Comparison of ENCODE assay signal across 8 mouse cellular contexts in the genomic region with DNA sequence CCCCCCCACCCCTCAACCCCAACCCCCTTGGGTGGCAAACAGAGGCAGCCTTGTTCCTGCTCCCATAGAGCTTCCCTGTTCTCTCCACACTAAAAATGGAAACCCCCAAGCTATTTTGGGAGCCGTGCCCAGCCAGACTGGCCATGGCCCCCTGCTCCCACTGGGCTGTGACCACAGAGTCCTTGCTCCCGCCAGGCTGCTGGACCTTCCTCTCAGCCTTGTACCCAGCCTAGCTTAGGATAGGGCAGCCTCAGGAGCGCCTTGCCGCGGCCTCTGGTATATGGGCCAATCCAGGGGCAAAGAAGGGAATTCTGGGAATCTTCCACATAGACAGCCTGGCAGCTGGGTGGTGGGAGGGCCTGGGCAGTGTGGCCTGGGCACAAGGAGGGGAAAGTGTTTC. TPM values are rescaled to one million over a fixed set of nuclear protein-coding genes. Genes with fewer than 3 reads are reported as not detected.
DNase-seq lines count a peak whose midpoint lies in the region; ATAC-seq lines count a peak whose summit lies in the region.

No protein-coding gene starts in this region.

- no peaks in the 10 kb centered on the region for H3K9me3 ChIP-seq in kidney, embryonic 14.5 days (ENCODE audit: control insufficient read depth, low read length)
- H3K9me3 ChIP-seq in embryonic facial prominence, embryonic 14.5 days (ENCODE audit: control insufficient read depth, low read length): no peaks in the 10 kb centered on the region

- intact Hi-C loops in heart, postnatal 10 days (cut with DNase I): no loop called here

- H3K27ac ChIP-seq in kidney, embryonic 14.5 days (ENCODE audit: low read depth, low read length): peak overlapping the region; percentile 99; the same call in 1 of the 2 replicates
- peak overlapping the region; percentile 100 for H3K27ac ChIP-seq in embryonic facial prominence, embryonic 14.5 days (replicated peaks; ENCODE audit: low read depth, low read length)

- H3K27me3 ChIP-seq in kidney, embryonic 14.5 days (ENCODE audit: control insufficient read depth, insufficient read depth, low read length): no peaks in the 10 kb centered on the region
- H3K27me3 ChIP-seq in embryonic facial prominence, embryonic 14.5 days (replicated peaks; ENCODE audit: control insufficient read depth, insufficient read depth, low read length): no peaks in the 10 kb centered on the region

- DNase-seq in kidney, adult 18-20 months: no peak
- peak; percentile 72 for DNase-seq in embryonic facial prominence, embryonic 14.5 days (ENCODE audit: low spot score)
- peak; percentile 66 to 75 for DNase-seq in heart, postnatal 10 days
- peak; percentile 76 to 84 for DNase-seq in layer of hippocampus, postnatal 10 days (ENCODE audit: low spot score in 2 of 2)
- DNase-seq in lung, postnatal 10 days: peak; percentile 55
- peak; percentile 27 for DNase-seq in testis, postnatal 14 days (ENCODE audit: low spot score)

- ATAC-seq in kidney, embryonic 14.5 days (ENCODE audit: low FRiP score, low TSS enrichment): no peak
- ATAC-seq in embryonic facial prominence, embryonic 14.5 days (ENCODE audit: low read depth): no peak
- no peak for ATAC-seq in granulocyte monocyte progenitor cell, adult 5-6 weeks (replicated peaks; ENCODE audit: poor library complexity, severe bottlenecking)

- H3K4me1 ChIP-seq in kidney, embryonic 14.5 days (ENCODE audit: control insufficient read depth, insufficient read depth, low read length): peaks cover 62% of the 10 kb centered on the region
- peaks cover 41% of the 10 kb centered on the region for H3K4me1 ChIP-seq in embryonic facial prominence, embryonic 14.5 days (ENCODE audit: control insufficient read depth, insufficient read depth, low read length)

- H3K36me3 ChIP-seq in kidney, embryonic 14.5 days (ENCODE audit: control insufficient read depth, insufficient read depth, low read length): peaks cover 25% of the 10 kb centered on the region
- peaks cover 24% of the 10 kb centered on the region for H3K36me3 ChIP-seq in embryonic facial prominence, embryonic 14.5 days (ENCODE audit: control insufficient read depth, insufficient read depth, low read length)

- peak overlapping the region; percentile 54 for H3K4me2 ChIP-seq in kidney, embryonic 14.5 days (replicated peaks; ENCODE audit: low read depth, low read length)
- H3K4me2 ChIP-seq in embryonic facial prominence, embryonic 14.5 days (ENCODE audit: low read depth, low read length): peak overlapping the region; percentile 85

- WGBS in kidney, embryonic 14.5 days: 62% methylated on average over 5 of the region's 5 CpGs
- 32% methylated on average over 5 of the region's 5 CpGs for WGBS in embryonic facial prominence, embryonic 14.5 days

- H3K4me3 ChIP-seq in kidney, embryonic 14.5 days (ENCODE audit: low read length): peak overlapping the region; percentile 10; the same call in 1 of the 2 replicates
- no peak overlapping the region for H3K4me3 ChIP-seq in embryonic facial prominence, embryonic 14.5 days (ENCODE audit: low read depth, low read length)

- H3K9ac ChIP-seq in kidney, embryonic 14.5 days (ENCODE audit: low read depth, low read length): no peak overlapping the region
- H3K9ac ChIP-seq in embryonic facial prominence, embryonic 14.5 days (ENCODE audit: low read depth, low read length): peak overlapping the region; percentile 97; the same call in 1 of the 2 replicates

RNA-seq across cellular contexts. Expression of a gene that starts 2.6 kb away (rescaled TPM):
- 10.5 and 17.0 TPM in 2 replicates for polyA plus RNA-seq in kidney, embryonic 14.5 days (2014; fragmentation: Nextera tagmentation; extraction: Ambion mirVana)
- polyA plus RNA-seq in embryonic facial prominence, embryonic 14.5 days (2014; fragmentation: Nextera tagmentation; extraction: Ambion mirVana): 9.1 and 9.7 TPM in 2 replicates
- 10 to 100 TPM; 23.8 to 28.3 TPM for total RNA-seq in heart, postnatal 10 days (2021)
- 10 to 100 TPM; 87.8 to 89.8 TPM for total RNA-seq in layer of hippocampus, postnatal 10 days (2021)
- not detected in 2 replicates for total RNA-seq in granulocyte monocyte progenitor cell, adult 5-6 weeks (2014; fragmentation: Nextera tagmentation)
- total RNA-seq in granulocyte monocyte progenitor cell, adult 5-6 weeks (2017): not detected in 2 replicates

RNA-seq across cellular contexts. Expression of a gene that starts 15.4 kb away (rescaled TPM):
- polyA plus RNA-seq in kidney, embryonic 14.5 days (2014; fragmentation: Nextera tagmentation; extraction: Ambion mirVana): 687 and 868 TPM in 2 replicates
- polyA plus RNA-seq in embryonic facial prominence, embryonic 14.5 days (2014; fragmentation: Nextera tagmentation; extraction: Ambion mirVana): 612 and 655 TPM in 2 replicates
- 100 to 1,000 TPM; 272 to 274 TPM for total RNA-seq in heart, postnatal 10 days (2021)
- 100 to 1,000 TPM; 331 to 333 TPM for total RNA-seq in layer of hippocampus, postnatal 10 days (2021)
- 391 and 511 TPM in 2 replicates for total RNA-seq in granulocyte monocyte progenitor cell, adult 5-6 weeks (2014; fragmentation: Nextera tagmentation)
- total RNA-seq in granulocyte monocyte progenitor cell, adult 5-6 weeks (2017): 153 and 178 TPM in 2 replicates

RNA-seq across cellular contexts. Expression of a gene that starts 15.5 kb away (rescaled TPM):
- polyA plus RNA-seq in kidney, embryonic 14.5 days (2014; fragmentation: Nextera tagmentation; extraction: Ambion mirVana): 13.5 and 14.7 TPM in 2 replicates
- polyA plus RNA-seq in embryonic facial prominence, embryonic 14.5 days (2014; fragmentation: Nextera tagmentation; extraction: Ambion mirVana): 11.4 and 11.6 TPM in 2 replicates
- 10 to 100 TPM; 10.3 to 12.4 TPM for total RNA-seq in heart, postnatal 10 days (2021)
- total RNA-seq in layer of hippocampus, postnatal 10 days (2021): 1 to 10 TPM; 6.1 to 7.3 TPM
- 8.3 and 9.6 TPM in 2 replicates for total RNA-seq in granulocyte monocyte progenitor cell, adult 5-6 weeks (2014; fragmentation: Nextera tagmentation)
- total RNA-seq in granulocyte monocyte progenitor cell, adult 5-6 weeks (2017): 11.6 and 18.0 TPM in 2 replicates

RNA-seq across cellular contexts. Expression of a gene that starts 23.9 kb away (rescaled TPM):
- 20.5 and 30.7 TPM in 2 replicates for polyA plus RNA-seq in kidney, embryonic 14.5 days (2014; fragmentation: Nextera tagmentation; extraction: Ambion mirVana)
- polyA plus RNA-seq in embryonic facial prominence, embryonic 14.5 days (2014; fragmentation: Nextera tagmentation; extraction: Ambion mirVana): 19.5 and 25.0 TPM in 2 replicates
- total RNA-seq in heart, postnatal 10 days (2021): 10 to 100 TPM in 1 of 2 experiments, 1 to 10 TPM in 1; 9.2 to 10.4 TPM
- 10 to 100 TPM; 28.5 to 29.9 TPM for total RNA-seq in layer of hippocampus, postnatal 10 days (2021)
- 13.5 and 26.7 TPM in 2 replicates for total RNA-seq in granulocyte monocyte progenitor cell, adult 5-6 weeks (2014; fragmentation: Nextera tagmentation)
- 22.2 and 30.6 TPM in 2 replicates for total RNA-seq in granulocyte monocyte progenitor cell, adult 5-6 weeks (2017)

RNA-seq across cellular contexts. Expression of a gene that starts 38.3 kb away (rescaled TPM):
- 12.6 and 13.3 TPM in 2 replicates for polyA plus RNA-seq in kidney, embryonic 14.5 days (2014; fragmentation: Nextera tagmentation; extraction: Ambion mirVana)
- 15.5 and 17.6 TPM in 2 replicates for polyA plus RNA-seq in embryonic facial prominence, embryonic 14.5 days (2014; fragmentation: Nextera tagmentation; extraction: Ambion mirVana)
- 10 to 100 TPM in 1 of 2 experiments, 1 to 10 TPM in 1; 9.8 to 12.2 TPM for total RNA-seq in heart, postnatal 10 days (2021)
- total RNA-seq in layer of hippocampus, postnatal 10 days (2021): 10 to 100 TPM; 11.9 to 13.2 TPM
- 23.5 and 32.3 TPM in 2 replicates for total RNA-seq in granulocyte monocyte progenitor cell, adult 5-6 weeks (2014; fragmentation: Nextera tagmentation)
- 17.1 and 17.8 TPM in 2 replicates for total RNA-seq in granulocyte monocyte progenitor cell, adult 5-6 weeks (2017)

Comparison
In these comparisons a context has a peak if more than half of its experiments do, and no peak if none do; other contexts are left out.
1. RNA of a gene that starts 2.6 kb away (total RNA-seq): 87.8 to 89.8 TPM in layer of hippocampus, postnatal 10 days and 23.8 to 28.3 TPM in heart, postnatal 10 days; not detected in granulocyte monocyte progenitor cell, adult 5-6 weeks; every median in the first group is over 10 times any median in the second.